Mouse (Mus musculus) adrenal gland, adult 8-10 months (tissue): ENCODE measurements around the gene Zfpm1. TPM values are rescaled to one million over a fixed set of nuclear protein-coding genes. Genes with fewer than 3 reads are reported as not detected.

Source experiments
- DNase-seq: peaks from one replicate; pipeline ENCODE4 v3.0.0; 2022
- total RNA-seq, 4 experiments: library from RNA; stranded (reverse); gene quantifications; 2 replicates each; pipeline ENCODE4 v1.2.4; 2022

Zfpm1 gene
- total RNA-seq, 4 experiments from 2014 or later = 17.3 to 35.3 (median 28.0) TPM

DNA sequence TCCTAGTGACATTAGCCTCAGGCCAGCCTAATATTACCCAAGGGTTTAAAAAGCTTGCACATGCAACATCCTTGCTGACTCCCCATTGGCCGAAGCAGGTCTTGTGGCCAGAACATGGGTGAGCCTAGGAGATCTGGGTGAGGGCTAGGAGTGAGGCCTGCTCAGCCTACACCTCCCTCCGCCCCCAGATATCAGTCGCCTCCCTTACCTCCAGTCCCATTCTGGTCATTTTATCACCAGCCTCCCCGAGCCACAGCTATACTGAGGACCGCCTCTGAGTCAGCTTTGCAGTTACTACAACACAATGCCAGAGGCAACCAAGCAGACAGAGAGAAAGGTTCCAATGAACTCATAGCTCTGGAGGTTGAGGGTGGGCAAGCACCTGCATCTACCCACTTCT is 5.6 kb upstream of the Zfpm1 start:
- DNase-seq = no peak

DNA sequence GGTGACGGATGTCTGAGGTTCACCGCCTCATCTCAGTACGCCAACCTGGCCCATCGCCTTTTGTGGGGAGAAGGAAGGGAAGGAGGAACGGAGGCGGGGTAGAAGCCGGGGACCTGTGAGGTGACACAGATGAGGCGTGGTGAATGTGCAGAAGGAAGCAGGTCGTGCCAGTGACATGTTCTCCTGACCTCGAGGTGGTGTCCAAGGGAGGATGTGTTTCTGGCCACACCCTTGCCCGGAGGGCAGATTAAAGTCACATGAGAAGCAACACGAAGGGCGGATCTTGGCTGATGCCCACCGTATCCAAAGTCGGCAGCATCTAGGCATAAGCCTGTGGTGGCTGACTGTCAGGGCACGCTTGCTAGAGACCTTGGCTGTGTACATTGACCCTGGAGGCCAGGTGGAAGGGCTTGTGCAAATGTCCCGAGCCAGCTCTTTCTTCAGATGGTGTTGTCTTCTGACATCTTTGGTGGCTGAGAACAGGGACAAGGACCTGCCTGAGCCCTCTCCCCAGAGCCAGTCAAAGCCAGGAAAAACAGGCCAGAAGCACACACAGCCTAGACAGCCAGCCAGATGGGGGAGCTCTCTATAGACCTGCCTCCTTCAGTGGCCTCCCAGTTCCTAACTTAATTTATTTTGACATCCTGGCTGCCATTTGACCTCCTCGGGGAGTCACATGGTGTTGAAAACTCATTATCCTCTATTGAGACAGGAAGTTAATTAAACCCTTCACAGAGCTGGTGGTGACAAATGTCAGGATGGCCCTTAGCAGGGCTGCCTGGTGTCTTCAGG is 4.5 kb upstream of the Zfpm1 start:
- no peak for DNase-seq

DNA sequence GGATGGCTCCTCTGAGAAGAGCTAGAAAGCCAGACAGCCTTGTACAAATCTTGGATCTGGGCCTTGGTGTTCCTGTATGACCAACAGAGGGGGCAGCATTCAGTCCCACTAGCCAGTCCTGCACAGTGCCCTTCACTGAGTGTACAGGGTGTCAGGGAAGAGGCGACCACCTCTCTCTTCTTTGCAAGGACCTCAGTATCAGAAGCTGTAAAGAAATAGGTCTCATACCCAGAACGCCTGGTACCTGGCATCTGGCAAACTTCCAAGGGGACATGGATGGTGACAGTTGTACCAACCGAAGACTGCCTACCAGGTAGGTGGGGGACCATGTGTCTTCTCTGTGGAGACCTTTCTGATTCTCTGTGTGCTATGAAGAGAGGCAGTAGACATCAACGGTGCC is 1.8 kb upstream of the Zfpm1 start:
- DNase-seq = no peak

DNA sequence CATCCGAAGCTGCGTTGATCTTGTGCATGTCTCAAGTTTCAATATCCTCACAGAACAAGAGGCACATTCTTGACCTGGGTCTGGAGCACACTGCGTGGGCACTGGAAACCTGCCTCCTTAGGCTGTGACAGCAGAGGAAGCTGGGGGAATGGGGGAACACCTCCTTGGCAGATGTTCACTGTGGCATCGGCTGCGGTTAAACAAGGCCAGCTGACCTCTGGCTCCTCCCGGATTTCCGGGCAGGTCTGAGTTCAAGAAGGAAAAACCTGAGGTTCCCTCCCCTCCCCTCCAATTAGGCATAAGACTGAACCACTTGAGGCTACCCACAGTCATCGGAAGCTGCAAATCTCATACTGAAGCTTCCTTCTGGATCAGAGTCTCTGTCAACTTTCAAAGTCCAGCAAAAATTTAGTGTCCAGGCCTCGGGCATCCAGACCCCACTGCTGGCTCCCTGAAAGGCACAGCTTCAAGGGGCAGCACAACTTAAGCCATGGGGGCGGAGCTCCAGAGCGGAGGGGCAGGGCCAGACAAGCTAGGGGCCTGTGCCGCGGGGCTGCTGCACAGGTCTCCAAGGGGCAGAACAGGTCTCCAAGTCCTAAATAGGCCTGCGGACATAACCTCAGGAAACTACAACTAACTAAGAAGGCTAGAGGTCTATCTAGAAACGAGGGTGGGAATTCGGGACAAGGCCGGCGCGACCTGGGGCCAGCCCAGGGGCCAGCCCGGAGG is 1.2 kb upstream of the Zfpm1 start:
- no peak for DNase-seq

DNA sequence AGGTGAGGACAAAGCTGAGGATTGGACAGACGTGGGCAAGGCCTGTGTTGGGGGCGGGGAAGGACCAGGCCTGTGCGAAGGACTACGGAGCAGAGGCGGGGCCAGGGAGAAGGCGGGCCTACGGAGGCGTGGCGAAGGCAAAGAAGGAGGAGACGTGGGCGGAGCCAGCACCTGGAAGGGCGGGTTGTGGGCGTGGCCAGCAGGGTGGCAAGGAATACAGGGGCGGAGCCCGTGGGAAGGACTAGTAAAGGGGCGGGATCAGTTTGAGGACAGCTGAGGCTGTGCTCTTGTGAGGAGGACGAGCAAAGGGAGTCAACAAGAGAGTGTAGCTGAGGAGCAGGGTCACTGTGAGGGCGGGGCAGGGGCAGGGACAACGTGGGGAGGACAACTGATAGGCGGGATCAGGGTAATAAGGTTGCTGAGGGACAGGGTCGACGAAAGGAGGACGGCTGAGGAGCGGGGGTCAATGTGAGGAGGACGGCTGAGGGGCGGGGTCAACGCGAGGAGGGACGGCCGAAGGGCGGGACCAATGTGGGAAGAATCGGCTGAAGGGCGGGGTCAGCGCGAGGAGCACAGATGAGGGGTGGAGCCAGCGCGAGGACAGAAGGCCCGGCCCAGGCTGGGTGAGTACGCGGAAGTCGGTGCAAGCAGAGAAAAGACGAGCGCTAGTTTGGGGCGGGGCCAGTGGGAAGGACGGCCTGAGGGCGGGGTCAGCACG is 465 bp upstream of the Zfpm1 start:
- DNase-seq = peak; percentile 99

DNA sequence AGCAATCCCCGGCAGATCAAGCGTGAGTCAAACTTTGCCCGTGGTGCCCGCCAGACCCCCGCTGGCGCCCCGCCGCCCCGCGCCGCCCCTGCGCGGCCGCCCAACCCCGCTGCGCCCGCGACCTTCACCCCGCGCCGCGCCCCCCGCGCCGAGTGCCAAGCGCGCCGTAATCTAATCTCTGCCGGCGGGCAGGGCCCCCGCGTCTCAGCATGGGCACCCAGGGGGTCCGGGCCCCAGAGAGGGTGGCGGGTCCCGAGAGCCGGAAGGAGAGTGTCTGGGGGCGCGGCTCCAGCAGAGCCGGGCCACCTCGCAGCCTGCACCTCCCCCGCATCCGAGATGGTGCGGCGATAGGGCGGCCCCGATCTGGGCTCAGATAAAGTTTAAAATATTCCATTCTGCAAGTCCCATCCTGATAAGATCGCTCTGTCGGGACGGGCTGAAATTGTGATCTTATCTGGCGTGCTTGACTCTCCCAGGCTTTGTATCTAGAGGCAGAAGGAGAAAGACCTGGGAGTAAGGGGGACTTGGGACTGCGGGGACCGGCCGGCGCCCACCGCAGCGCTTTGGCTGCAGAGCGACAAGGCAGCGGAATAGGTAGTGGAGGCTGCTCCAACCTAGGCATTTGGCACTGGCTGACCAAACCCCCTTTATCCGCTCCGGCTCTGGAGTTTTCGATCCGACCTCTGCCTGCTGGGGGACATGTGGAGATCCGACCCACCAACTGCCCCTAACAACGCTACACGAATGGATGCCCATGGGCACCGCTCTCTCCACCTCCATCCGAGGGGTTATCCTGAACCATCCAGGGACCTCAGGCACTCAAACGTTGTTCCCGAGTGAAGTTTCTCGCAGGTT is 787 bp downstream of the Zfpm1 start:
- DNase-seq = peak; percentile 45

DNA sequence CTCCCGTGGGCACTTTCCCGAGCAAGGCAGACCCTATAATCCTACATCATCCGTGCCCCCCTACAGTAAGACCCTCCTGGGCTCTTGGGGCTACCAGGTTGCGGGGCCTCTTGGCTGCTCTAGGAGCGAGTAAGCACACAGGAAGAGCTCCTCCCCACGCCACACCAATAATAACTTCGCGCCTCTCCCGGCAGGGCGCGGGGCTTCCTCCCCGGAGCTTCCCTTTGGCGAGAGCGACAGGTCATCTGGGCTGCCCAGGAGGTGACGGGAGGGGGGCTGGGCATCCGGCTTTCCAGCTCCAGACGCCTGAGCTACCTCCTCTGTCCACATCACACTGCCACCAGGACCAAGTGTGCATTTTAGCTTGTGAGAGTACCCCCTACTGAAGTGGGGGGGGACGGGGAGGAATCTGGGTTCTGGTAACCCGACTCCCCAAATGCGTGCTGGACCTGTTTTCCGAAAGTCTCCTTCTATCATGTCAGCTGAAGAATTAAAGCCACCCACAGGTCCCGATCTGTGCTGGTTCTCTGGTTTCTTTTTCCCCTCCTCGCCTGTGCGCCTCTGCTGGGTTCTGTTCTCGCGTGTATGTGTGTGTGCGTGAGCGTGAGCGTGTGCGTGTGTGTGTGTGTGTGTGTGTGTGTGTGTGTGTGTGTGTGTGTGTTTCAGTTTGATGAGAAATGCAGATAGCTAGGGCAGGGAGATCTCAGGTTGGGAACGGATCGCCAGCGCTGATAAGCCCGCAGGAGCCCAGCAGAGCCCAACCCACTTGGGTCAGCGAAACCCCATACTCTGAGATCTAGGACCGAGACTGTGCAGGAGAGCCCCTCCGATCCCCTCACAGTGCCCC is 1.6 kb downstream of the Zfpm1 start:
- peak; percentile 63 for DNase-seq

DNA sequence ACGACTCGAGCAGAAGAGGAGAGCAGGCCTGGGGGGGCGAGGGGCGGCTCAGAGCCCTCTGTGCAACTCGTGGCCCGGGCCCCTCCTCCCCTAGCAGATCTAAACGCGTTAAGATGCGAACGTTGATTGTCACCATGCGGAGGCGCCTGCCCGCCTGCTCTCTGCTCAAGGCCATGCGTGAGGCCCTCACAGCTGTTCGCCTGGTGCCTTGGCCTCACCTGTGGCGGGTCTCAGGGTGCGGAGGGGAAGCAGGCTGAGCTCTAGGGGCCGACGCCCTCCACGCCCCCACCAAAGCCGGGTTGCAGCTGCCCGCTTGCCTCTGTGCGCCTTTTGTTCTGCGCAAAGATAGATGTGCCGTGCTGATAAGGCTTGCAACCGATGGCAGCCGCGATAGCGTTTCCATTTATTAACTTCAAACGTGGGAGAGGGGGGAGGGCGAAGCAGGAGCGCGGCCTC is 2.3 kb downstream of the Zfpm1 start:
- peak; percentile 38 for DNase-seq

DNA sequence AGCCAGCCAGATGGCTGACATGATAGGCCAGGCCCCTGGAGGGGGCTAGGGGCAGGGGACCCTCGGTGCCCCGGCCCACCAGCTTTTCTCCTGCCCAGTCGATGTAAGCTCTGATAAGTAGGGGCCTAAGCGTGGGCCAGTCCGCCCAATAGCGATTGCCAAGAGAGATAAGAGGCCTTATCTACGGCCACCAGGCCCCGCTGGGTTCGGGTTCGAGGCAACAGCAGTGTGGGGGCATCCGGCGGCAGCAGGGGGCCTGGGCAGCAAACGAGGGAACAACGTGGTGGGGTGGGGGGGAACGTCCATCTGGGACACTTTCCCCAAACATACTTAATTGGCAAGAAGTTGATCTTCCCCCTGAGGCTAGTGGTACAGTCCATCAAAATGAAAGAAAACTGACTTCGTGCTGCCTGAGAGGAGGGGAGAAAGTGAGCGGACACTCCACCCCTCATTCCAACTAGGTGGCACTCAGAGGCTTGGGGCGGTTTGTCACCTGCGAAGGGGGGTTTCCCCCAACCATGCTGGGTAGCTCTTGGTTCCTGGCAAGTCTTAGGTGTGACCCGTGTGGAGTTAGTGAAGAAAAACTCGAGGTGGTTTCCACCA is 2.8 kb downstream of the Zfpm1 start:
- DNase-seq = no peak

DNA sequence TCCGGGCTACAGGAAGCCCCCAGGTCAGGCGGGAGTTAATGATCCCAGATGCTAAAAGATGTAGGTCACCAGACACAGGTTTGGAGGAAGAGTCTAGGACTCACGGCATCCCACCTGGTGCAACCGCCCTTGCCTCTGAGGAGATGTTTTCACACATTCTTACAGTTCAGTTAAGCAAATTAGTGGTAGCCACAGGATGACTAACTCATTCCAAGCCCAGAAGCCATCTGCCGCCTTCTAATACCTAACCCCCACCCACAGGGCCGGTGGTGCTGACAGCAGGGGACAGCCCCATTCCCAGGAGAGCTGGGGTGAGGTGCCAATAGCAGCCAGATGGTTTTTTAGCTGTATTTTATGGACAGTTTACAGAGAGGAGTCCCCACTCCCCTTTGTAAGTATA is 3.8 kb downstream of the Zfpm1 start:
- DNase-seq = no peak

DNA sequence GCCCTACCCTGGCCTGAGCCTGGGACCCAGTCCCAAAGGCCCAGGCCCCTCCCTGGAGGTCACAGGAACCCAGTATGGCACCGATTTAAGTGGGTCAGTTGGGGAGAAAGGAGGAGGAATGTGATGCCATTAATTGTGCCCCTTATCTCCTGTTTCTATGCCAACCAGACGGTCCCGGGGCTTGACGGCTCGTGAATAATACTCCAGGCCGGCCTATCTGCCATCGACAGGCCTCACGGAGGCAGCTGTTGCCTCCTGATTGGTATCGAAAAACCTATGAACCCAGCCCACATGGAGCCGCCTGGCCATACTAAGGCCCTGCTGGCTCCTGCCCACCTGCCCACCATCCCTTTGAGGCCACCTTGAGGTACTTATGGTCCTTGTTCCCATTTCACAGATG is 5.0 kb downstream of the Zfpm1 start:
- no peak for DNase-seq

DNA sequence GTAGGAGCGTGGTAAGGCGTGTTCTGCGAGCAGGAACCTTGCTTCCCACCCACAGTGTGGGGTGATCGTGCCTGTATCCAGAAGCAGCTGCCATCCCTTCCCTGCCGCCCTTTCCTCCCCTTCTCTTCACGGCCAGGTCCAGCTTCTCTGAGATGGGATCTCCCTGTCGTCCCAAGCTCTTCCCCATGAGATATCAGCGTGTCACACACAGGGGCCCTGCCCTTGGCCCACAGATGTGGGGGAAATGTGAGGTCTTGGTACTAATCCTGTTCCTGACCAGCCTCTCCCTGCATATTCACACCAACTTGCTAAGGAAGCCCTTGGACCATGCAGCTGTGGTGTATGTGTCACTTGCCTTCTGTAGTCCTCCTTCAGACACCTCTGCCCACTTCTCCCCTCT is 5.8 kb downstream of the Zfpm1 start:
- DNase-seq = no peak

DNA sequence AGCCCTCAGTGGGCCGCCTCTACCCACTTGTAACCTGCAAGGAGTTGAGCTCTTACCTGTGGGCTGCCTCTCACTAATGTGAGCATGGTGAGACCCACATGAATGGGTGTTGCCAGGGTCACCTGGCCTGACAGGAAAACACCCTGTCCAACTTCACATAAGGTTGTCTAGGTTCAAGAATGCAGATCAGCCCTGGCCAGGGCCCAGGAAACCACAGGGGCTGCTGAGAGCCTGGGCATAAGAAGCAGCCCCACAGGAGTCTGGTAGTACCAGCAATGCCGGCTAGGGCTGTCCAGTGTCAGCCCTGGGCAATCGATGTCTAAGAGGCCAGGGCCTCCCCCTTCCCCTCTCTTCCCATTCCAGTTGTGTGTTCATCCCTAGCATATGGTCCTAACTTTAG is 6.4 kb downstream of the Zfpm1 start:
- no peak for DNase-seq

DNA sequence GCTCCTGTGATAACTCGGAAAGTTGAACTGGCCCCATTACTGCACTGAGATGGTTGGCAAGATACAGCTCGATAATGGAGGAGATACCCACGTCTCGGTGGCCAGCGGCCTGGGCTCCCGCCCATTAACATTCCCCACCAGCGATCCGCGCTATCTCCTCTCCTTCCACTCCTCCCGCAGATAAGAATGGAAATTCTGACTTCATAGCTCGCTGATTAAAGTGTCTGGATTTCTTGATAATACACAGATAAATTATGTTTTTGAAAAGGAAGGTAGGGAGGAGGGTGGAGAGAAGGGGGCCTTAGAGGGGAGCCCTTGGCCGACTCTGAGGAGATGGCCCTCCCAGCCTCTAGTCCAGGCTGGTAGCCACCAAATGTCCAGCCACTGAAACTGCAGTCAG is 9.1 kb downstream of the Zfpm1 start:
- DNase-seq = no peak

DNA sequence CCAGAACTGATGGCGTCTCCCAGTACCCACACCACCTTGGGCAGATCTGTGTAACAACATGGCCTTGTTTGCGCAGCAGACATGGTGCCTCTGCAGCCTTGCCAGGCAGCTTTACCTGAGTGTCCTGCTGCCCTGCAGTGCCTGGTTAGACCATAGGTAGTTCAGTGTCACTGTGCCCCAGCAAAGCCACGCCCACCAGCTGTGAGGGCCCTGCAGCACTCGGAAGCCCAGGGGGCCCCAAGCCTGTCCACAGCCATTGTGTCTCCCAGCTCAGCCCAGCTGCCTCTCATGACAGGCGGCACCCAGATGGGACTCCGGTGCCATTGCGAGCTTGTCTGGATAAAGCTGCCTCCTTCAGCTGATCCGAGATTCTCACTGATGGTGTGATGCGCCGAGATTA is 9.6 kb downstream of the Zfpm1 start:
- DNase-seq = no peak

DNA sequence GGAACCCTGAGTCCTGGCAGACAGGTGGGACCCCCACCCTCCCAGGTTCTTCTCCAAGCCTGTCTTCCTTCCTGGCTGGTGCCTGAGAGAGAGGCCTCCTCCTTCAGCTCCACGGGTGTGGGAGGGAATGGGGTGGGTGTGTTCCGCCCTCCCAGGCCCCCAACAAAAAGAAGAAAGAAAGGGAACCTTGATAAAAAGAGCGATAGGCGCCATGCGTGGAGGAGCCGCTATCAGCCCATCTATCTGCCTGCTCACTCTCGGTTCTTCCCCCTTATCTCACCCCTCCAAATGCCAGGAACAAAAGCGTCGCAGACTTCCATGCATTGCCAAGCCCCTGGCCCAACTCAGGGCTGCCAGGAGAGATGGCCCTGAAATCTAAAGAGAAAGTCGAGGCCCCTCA is 11.5 kb downstream of the Zfpm1 start:
- DNase-seq = no peak

DNA sequence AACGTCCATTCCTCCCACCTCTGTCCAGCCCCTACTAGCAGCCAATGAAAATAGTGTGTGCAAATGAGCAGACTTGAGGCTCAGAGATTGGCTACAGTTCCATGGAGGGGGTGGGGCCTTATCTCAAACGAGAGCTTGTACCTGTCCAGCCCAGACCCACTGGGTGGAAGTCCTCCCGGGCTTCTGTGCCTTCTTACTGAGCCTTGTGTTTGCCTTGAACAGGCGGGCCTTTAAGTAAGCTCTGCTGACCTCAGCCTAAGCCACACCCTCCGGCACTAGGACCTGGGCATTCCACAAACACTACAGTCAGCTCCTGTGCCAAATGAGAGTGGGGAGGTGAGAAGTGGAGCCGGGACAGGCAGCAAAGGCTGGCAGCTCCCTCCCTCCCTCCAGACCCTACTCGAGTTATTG is 12.3 kb downstream of the Zfpm1 start:
- peak; percentile 56 for DNase-seq

DNA sequence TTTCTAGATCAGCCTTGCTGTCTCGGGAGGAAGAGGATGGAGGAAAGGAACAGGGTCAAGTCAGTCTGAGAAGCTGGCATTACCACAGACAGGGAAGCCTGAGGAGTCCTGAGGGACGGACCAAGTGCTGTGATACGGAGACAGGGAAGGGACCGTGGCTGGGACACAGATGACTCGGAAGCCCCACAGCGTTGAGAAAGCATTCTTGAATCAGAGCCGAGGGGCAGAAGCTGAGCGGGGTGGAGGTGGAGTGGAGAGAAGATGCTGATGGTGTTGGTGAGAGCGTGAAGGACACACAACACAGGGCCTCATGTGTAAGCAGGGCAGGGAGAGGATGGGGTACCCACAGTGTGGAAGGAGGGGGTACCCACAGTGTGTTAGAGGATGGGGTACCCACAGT is 13.4 kb downstream of the Zfpm1 start:
- no peak for DNase-seq

DNA sequence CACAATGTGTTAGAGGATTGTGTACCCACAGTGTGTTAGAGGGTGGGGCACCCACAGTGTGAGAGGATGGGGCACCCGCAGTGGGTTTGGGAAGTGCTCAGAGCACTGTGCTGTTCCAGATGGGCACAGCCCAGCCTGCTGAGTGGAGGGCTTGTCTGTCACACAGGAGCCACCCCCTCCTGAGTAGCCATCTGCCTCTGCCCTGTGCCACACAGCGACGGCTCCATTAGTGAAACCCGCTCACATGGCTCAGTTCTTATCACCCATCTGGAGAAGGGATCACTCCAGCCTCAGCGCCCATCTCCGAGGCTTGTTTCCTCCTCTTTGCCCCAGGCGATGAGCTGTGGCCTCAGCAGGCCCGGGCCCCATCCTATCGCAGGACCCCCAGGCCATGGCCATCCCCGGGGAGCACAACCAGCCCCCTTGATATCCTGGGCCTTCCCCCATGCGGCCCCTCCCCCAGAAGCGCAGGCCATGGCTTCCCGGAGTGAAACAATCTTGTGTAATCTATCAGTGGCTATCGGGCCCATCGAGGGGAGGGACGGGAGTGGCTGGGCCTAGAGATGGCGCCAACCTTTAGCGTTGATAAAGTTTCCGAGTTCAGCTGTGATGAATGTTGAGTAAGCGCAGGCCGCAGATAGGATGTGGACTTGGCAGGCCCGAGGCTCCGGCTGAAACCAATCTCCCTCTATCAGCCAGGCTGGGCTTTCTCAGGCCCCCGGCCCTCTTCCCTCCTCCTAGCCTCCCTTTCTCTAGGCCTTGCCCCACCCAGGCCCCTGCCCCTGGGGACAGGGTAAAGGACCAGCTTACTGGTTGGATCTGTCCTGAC is 14.4 kb downstream of the Zfpm1 start:
- no peak for DNase-seq
